In the genomic region with DNA sequence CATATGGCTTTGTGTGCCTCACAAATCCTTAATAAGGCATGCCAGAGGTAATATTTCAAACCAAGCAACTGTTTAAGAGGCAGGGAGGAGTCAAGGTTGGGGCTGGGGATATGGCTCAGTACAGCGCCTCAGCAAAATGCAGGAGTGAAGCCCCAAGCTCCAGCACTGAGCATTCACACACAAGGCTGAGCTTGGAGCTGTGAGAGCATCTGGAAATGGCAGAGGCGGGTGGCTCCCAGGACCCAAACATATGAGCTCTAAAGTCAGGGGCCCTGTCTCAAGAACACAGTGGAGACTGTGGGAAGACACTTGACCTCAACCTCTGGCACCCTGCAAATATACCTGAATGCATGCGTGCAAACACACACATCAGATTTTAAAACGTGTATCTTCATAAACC, we compare ENCODE assay signal across 29 mouse cellular contexts. TPM values are rescaled to one million over a fixed set of nuclear protein-coding genes. Genes with fewer than 3 reads are reported as not detected.
"Had no signal": no experiment of that assay in that cellular context is flagged by ENCODE, and none has a peak within 500 bp of the region (broad histone marks: within the 10 kb centered on the region; RNA-seq: fewer than 3 reads in every experiment).

No protein-coding gene starts in this region.

- DNase-seq: gastrocnemius, adult 2 months; gastrocnemius, postnatal 14 days; gastrocnemius, postnatal 36 days; heart, adult 18-20 months; heart, postnatal 10 days; kidney, adult 11 months; kidney, adult 2 months; kidney, adult 9 months; kidney, postnatal 10 days; kidney, postnatal 25 days; layer of hippocampus, adult 9-11 months; layer of hippocampus, postnatal 36 days; left cerebral cortex, postnatal 4 days; lung, adult 18-20 months had no signal

- ATAC-seq: forebrain, embryonic 16.5 days; hindbrain, postnatal 0 days; intestine, embryonic 16.5 days; liver, embryonic 12.5 days had no signal

- H3K4me3 ChIP-seq: gastrocnemius, adult 2 months; hindbrain, embryonic 12.5 days; limb, embryonic 13.5 days; limb, embryonic 15.5 days; liver, embryonic 12.5 days had no signal

- H3K9me3 ChIP-seq: hindbrain, embryonic 12.5 days; limb, embryonic 13.5 days; limb, embryonic 15.5 days; liver, embryonic 12.5 days had no signal

- H3K9ac ChIP-seq: hindbrain, embryonic 12.5 days; hindbrain, embryonic 14.5 days; limb, embryonic 13.5 days; limb, embryonic 15.5 days; liver, embryonic 12.5 days; liver, embryonic 14.5 days had no signal

- H3K4me2 ChIP-seq: heart, embryonic 11.5 days; hindbrain, embryonic 12.5 days; hindbrain, embryonic 14.5 days; limb, embryonic 13.5 days; limb, embryonic 15.5 days; liver, embryonic 12.5 days had no signal

- H3K27me3 ChIP-seq: hindbrain, embryonic 12.5 days; limb, embryonic 13.5 days; limb, embryonic 15.5 days; liver, embryonic 12.5 days had no signal

- H3K36me3 ChIP-seq: hindbrain, embryonic 12.5 days; limb, embryonic 13.5 days; limb, embryonic 15.5 days; liver, embryonic 12.5 days had no signal

- H3K27ac ChIP-seq: gastrocnemius, adult 2 months; hindbrain, embryonic 12.5 days; hindbrain, embryonic 14.5 days; hindbrain, postnatal 0 days; limb, embryonic 13.5 days; limb, embryonic 15.5 days; liver, embryonic 12.5 days; liver, embryonic 14.5 days had no signal

- H3K4me1 ChIP-seq: hindbrain, embryonic 12.5 days; limb, embryonic 15.5 days; liver, embryonic 12.5 days had no signal

RNA-seq across cellular contexts. Expression of gene Rec114, which starts 55.7 kb away (rescaled TPM):
- total RNA-seq: gastrocnemius, adult 2 months; gastrocnemius, postnatal 36 days; layer of hippocampus, adult 18-20 months; layer of hippocampus, postnatal 36 days; left cerebral cortex, adult 18-20 months; left cerebral cortex, adult 8-10 months; left cerebral cortex, postnatal 25 days had no signal
- polyA plus RNA-seq: large intestine, adult 2 months had no signal
